Mouse (Mus musculus) C2C12 (cell line): ENCODE results near the gene Mitd1. TPM values are rescaled to one million over a fixed set of nuclear protein-coding genes. Genes with fewer than 3 reads are reported as not detected.

Experiments used
- H3K27me3 ChIP-seq: one replicate; pipeline ENCODE4 v1.6.1; 2011; ENCODE audit not compliant: control insufficient read depth, insufficient read depth, insufficient read length
- H3K36me3 ChIP-seq: one replicate; pipeline ENCODE4 v1.6.1; 2011; ENCODE audit not compliant: control insufficient read depth, insufficient read depth
- H3K4me3 ChIP-seq: one replicate; pipeline ENCODE4 v1.5.1; 2011; ENCODE audit warnings: mild to moderate bottlenecking, control low read depth; ENCODE audit not compliant: poor library complexity, insufficient read depth, severe bottlenecking
- H3K79me2 ChIP-seq: one replicate; pipeline ENCODE4 v1.6.1; 2011; ENCODE audit not compliant: control insufficient read depth, insufficient read depth
- H3K79me3 ChIP-seq: one replicate; pipeline ENCODE4 v1.6.1; 2011; ENCODE audit warnings: low read depth, control low read depth
- H3ac ChIP-seq: one replicate; pipeline ENCODE3; 2011; ENCODE audit warnings: low read depth; ENCODE audit not compliant: control insufficient read depth, insufficient read length
- CEBPB ChIP-seq: IDR thresholded peaks from one replicate; pipeline ENCODE4 v1.6.1; 2011; ENCODE audit warnings: low read depth, mild to moderate bottlenecking, control low read depth, moderate library complexity
- CTCF ChIP-seq: IDR thresholded peaks from one replicate; pipeline ENCODE4 v1.5.1; 2011; ENCODE audit not compliant: control insufficient read depth, insufficient read depth, insufficient read length
- FOSL1 ChIP-seq: IDR thresholded peaks from one replicate; pipeline ENCODE4 v1.8.0; 2011; ENCODE audit warnings: mild to moderate bottlenecking, low read length; ENCODE audit not compliant: poor library complexity, insufficient read depth, severe bottlenecking
- MAX ChIP-seq: IDR thresholded peaks from one replicate; pipeline ENCODE4 v1.6.1; 2011; ENCODE audit warnings: mild to moderate bottlenecking, control low read depth
- MYOD1 ChIP-seq: IDR thresholded peaks from one replicate; pipeline ENCODE4 v1.6.1; 2011; ENCODE audit warnings: low read depth; ENCODE audit not compliant: control insufficient read depth, insufficient read length
- MYOG ChIP-seq: IDR thresholded peaks from one replicate; pipeline ENCODE4 v1.6.1; 2011; ENCODE audit not compliant: control insufficient read depth, insufficient read length; ENCODE audit errors: extremely low read depth
- USF1 ChIP-seq: IDR thresholded peaks from one replicate; pipeline ENCODE4 v1.6.1; 2011; ENCODE audit warnings: low read depth, mild to moderate bottlenecking, control low read depth, moderate library complexity
- polyA plus RNA-seq: library from polyadenylated mRNA; unstranded; fragments of >200 nt; fragmentation: generic; extraction: Trizol; gene quantifications from one replicate; pipeline ENCODE4 v1.2.1, GENCODE M21; 2012; ENCODE audit warnings: missing spikeins

The Mitd1 gene
- polyA plus RNA-seq, 1 experiment = 6.6 TPM

- Histone ChIP-seq H3K79me3 (no peaks in the 10 kb centered on the region), H3K4me3 (no peak within 1 kb of the TSS), H3K36me3 (no peaks in the 10 kb centered on the region), H3K27me3 (peaks cover 18% of the 10 kb centered on the region), H3ac (no peak within 1 kb of the TSS), H3K79me2 (no peaks in the 10 kb centered on the region)
- TF ChIP-seq MYOG (no peak), USF1 (no peak), MAX (no peak), MYOD1 (no peak), CTCF (no peak), CEBPB (no peak), FOSL1 (no peak)
Measured at GRCm38 (mm10) chr1:37916393-37916792, 26.2 kb upstream of the Mitd1 start, which contains the start of gene Lyg2. Gene Lyg2 (minus strand): TSS chr1:37916493.

GRCm38 (mm10) chr1:37912751-37913150 is 22.5 kb upstream of the Mitd1 start:
- Histone ChIP-seq H3K27me3 (peaks cover 26% of the 10 kb centered on the region), H3ac (no peak overlapping the region), H3K4me3 (no peak overlapping the region), H3K36me3 (no peaks in the 10 kb centered on the region), H3K79me3 (no peaks in the 10 kb centered on the region), H3K79me2 (no peaks in the 10 kb centered on the region)
- TF ChIP-seq CTCF (no peak), CEBPB (no peak), FOSL1 (no peak), USF1 (no peak), MYOG (no peak), MAX (no peak), MYOD1 (no peak)

DNA sequence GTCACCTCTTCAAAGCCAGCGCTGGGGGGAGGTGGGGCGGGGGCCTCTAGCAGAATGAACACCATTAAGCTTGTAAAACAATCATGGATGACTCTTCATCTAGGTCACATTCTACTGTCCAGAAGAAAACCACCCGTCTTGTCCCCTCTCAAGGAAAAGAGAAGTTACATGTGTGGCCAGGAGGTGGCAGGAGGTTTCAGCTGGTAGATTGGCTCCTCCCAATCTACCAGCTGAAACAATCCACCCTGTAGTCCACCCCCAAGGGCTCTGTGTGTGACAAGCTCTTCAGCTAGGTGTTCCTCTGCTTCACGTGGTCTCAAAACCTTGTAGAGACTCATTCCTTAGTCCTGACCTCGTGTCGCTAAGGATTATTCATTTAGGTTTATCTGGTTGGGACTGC is 13.0 kb upstream of the Mitd1 start:
- TF ChIP-seq FOSL1 (no peak), USF1 (no peak), CEBPB (no peak), MYOG (no peak), MAX (no peak), MYOD1 (no peak), CTCF (no peak)
- Histone ChIP-seq H3ac (no peak overlapping the region), H3K27me3 (peaks cover 8% of the 10 kb centered on the region), H3K36me3 (peaks cover 21% of the 10 kb centered on the region), H3K79me3 (no peaks in the 10 kb centered on the region), H3K4me3 (no peak overlapping the region), H3K79me2 (no peaks in the 10 kb centered on the region)

GRCm38 (mm10) chr1:37900288-37900687 is 10.1 kb upstream of the Mitd1 start:
- Histone ChIP-seq H3K36me3 (peaks cover 44% of the 10 kb centered on the region), H3K4me3 (no peak overlapping the region), H3K79me2 (no peaks in the 10 kb centered on the region), H3K79me3 (no peaks in the 10 kb centered on the region), H3ac (no peak overlapping the region), H3K27me3 (no peaks in the 10 kb centered on the region)
- TF ChIP-seq MYOG (no peak), CEBPB (no peak), FOSL1 (no peak), CTCF (no peak), MAX (no peak), MYOD1 (no peak), USF1 (no peak)

- no peaks in the 10 kb centered on the region for H3K27me3 ChIP-seq
- H3K36me3 ChIP-seq = peaks cover 49% of the 10 kb centered on the region
- H3K79me2 ChIP-seq = no peaks in the 10 kb centered on the region
- TF ChIP-seq MYOD1 = no peak
- no peak for TF ChIP-seq USF1
- TF ChIP-seq CTCF = no peak
- TF ChIP-seq CEBPB = no peak
- TF ChIP-seq MAX = no peak
- no peak for TF ChIP-seq MYOG
- no peak for TF ChIP-seq FOSL1
- no peak overlapping the region for H3ac ChIP-seq
- H3K4me3 ChIP-seq = no peak overlapping the region
- no peaks in the 10 kb centered on the region for H3K79me3 ChIP-seq
Measured at GRCm38 (mm10) chr1:37899816-37900215, 9.6 kb upstream of the Mitd1 start.

GRCm38 (mm10) chr1:37894606-37895005 is 4.4 kb upstream of the Mitd1 start:
- H3K4me3 ChIP-seq = no peak overlapping the region
- no peaks in the 10 kb centered on the region for H3K27me3 ChIP-seq
- TF ChIP-seq CEBPB (no peak), MYOG (no peak), MAX (no peak), CTCF (no peak), USF1 (no peak), FOSL1 (no peak), MYOD1 (no peak)
- H3K79me2 ChIP-seq = peaks cover 38% of the 10 kb centered on the region
- H3ac ChIP-seq = no peak overlapping the region
- peaks cover 24% of the 10 kb centered on the region for H3K79me3 ChIP-seq
- H3K36me3 ChIP-seq = peaks cover 58% of the 10 kb centered on the region
